Mouse (Mus musculus) limb, embryonic 12.5 days (tissue): Measurements from ENCODE around the gene Tktl2. TPM values are rescaled to one million over a fixed set of nuclear protein-coding genes. Genes with fewer than 3 reads are reported as not detected.

ENCODE experiments used
- ATAC-seq: fragments of 200-750 bp; cut with Nextera tagmentation; 2 replicates; pipeline ENCODE4 v1.8.0; 2017; ENCODE audit warnings: low read depth, moderate TSS enrichment; ENCODE audit not compliant: insufficient number of reproducible peaks, insufficient read depth, low FRiP score, low TSS enrichment
- H3K27ac ChIP-seq: fragments of 300-500 bp; sonication (generic); 2 replicates; pipeline ENCODE4 v1.5.1; 2016; ENCODE audit warnings: mild to moderate bottlenecking, moderate library complexity
- H3K27me3 ChIP-seq: fragments of 300-500 bp; sonication (generic); 2 replicates; pipeline ENCODE4 v1.6.1; 2016; ENCODE audit warnings: mild to moderate bottlenecking, moderate library complexity
- H3K36me3 ChIP-seq: fragments of 300-500 bp; sonication (generic); 2 replicates; pipeline ENCODE4 v1.6.1; 2016; ENCODE audit warnings: mild to moderate bottlenecking, moderate library complexity
- H3K4me1 ChIP-seq: fragments of 300-500 bp; sonication (generic); replicated peaks from 2 replicates; pipeline ENCODE4 v1.6.1; 2016
- H3K4me2 ChIP-seq: fragments of 300-500 bp; sonication (generic); 2 replicates; pipeline ENCODE4 v1.6.1; 2016; ENCODE audit warnings: mild to moderate bottlenecking, moderate library complexity
- H3K4me3 ChIP-seq: fragments of 300-500 bp; sonication (generic); replicated peaks from 2 replicates; pipeline ENCODE4 v1.5.1; 2016; ENCODE audit warnings: mild to moderate bottlenecking
- H3K9ac ChIP-seq: fragments of 300-500 bp; sonication (generic); replicated peaks from 2 replicates; pipeline ENCODE4 v1.6.1; 2016; ENCODE audit warnings: mild to moderate bottlenecking, moderate library complexity
- H3K9me3 ChIP-seq: fragments of 300-500 bp; sonication (generic); 2 replicates; pipeline ENCODE4 v1.6.1; 2016; ENCODE audit warnings: mild to moderate bottlenecking, moderate library complexity
- WGBS: fragments of 180-500 bp; shearing (Covaris S2); methylation state at CpG from one replicate; pipeline ENCODE4 v1.1.7; 2016; 5-methylcytosine and 5-hydroxymethylcytosine counted together
- polyA plus RNA-seq: library from polyadenylated mRNA; unstranded; fragments of >200 nt; fragmentation: Nextera tagmentation; extraction: Ambion mirVana; gene quantifications from 2 replicates; pipeline ENCODE4 v1.2.1, GENCODE M21; 2016

The Tktl2 gene
- not detected in 2 replicates for polyA plus RNA-seq

GRCm38 (mm10) chr8:66511537-66511936 is at the start of gene Tktl2:
Gene Tktl2, plus strand, starts transcription at chr8:66511756.
- no peak within 1 kb of the TSS for H3K27ac ChIP-seq
- H3K36me3 ChIP-seq = no peaks in the 10 kb centered on the region
- no peaks in the 10 kb centered on the region for H3K4me1 ChIP-seq
- WGBS = 95% methylated on average over 22 of the region's 22 CpGs
- H3K4me3 ChIP-seq = no peak within 1 kb of the TSS
- H3K4me2 ChIP-seq = no peak within 1 kb of the TSS
- ATAC-seq = no peak
- H3K27me3 ChIP-seq = no peaks in the 10 kb centered on the region
- H3K9me3 ChIP-seq = 0 out of 2 replicates have a peak, but pooled peaks cover 7% of the 10 kb centered on the region
- H3K9ac ChIP-seq = no peak within 1 kb of the TSS

GRCm38 (mm10) chr8:66469821-66470220 is 41.7 kb upstream of the Tktl2 start:
- no peaks in the 10 kb centered on the region for H3K4me1 ChIP-seq
- 81% methylated on average over 3 of the region's 3 CpGs for WGBS
- ATAC-seq = no peak
- no peak overlapping the region for H3K27ac ChIP-seq
- no peaks in the 10 kb centered on the region for H3K9me3 ChIP-seq
- peaks cover 5% of the 10 kb centered on the region for H3K36me3 ChIP-seq
- no peak overlapping the region for H3K4me3 ChIP-seq
- H3K4me2 ChIP-seq = no peak overlapping the region
- H3K9ac ChIP-seq = no peak overlapping the region
- no peaks in the 10 kb centered on the region for H3K27me3 ChIP-seq

- no peak overlapping the region for H3K27ac ChIP-seq
- no peaks in the 10 kb centered on the region for H3K27me3 ChIP-seq
- no peak overlapping the region for H3K9ac ChIP-seq
- H3K9me3 ChIP-seq = no peaks in the 10 kb centered on the region
- ATAC-seq = no peak
- H3K4me2 ChIP-seq = no peak overlapping the region
- 98% methylated on average over 3 of the region's 3 CpGs for WGBS
- no peaks in the 10 kb centered on the region for H3K4me1 ChIP-seq
- H3K36me3 ChIP-seq = peaks cover 64% of the 10 kb centered on the region
- no peak overlapping the region for H3K4me3 ChIP-seq
Measured at GRCm38 (mm10) chr8:66476880-66477279, 34.7 kb upstream of the Tktl2 start.

- Histone ChIP-seq H3K4me2 (peak within 1 kb of the TSS; percentile 65), H3K9me3 (no peaks in the 10 kb centered on the region), H3K27me3 (no peaks in the 10 kb centered on the region), H3K4me3 (peak within 1 kb of the TSS; percentile 90), H3K9ac (peak within 1 kb of the TSS; percentile 81), H3K36me3 (peaks cover 25% of the 10 kb centered on the region), H3K4me1 (peaks cover 5% of the 10 kb centered on the region; the same call in 1 of the 2 replicates), H3K27ac (peak within 1 kb of the TSS; percentile 75; the same call in 1 of the 2 replicates)
- WGBS = under 1% methylated on average over 45 of the region's 45 CpGs
- peak; percentile 90 for ATAC-seq
Measured at GRCm38 (mm10) chr8:66486084-66486763, 25.3 kb upstream of the Tktl2 start, which contains the start of gene Tma16. Gene Tma16, minus strand, starts transcription at chr8:66486530.

- Histone ChIP-seq H3K27me3 (no peaks in the 10 kb centered on the region), H3K27ac (no peak overlapping the region), H3K4me2 (no peak overlapping the region), H3K36me3 (peaks cover 5% of the 10 kb centered on the region; the same call in 1 of the 2 replicates), H3K9me3 (no peaks in the 10 kb centered on the region), H3K4me1 (peaks cover 5% of the 10 kb centered on the region; the same call in 1 of the 2 replicates), H3K4me3 (no peak overlapping the region), H3K9ac (no peak overlapping the region)
- WGBS = 47% methylated on average over 3 of the region's 3 CpGs
- ATAC-seq = no peak
Measured at GRCm38 (mm10) chr8:66488556-66488955, 23.0 kb upstream of the Tktl2 start.

- Histone ChIP-seq H3K36me3 (no peaks in the 10 kb centered on the region), H3K9me3 (no peaks in the 10 kb centered on the region), H3K4me3 (no peak overlapping the region), H3K4me2 (no peak overlapping the region), H3K27ac (no peak overlapping the region), H3K4me1 (no peaks in the 10 kb centered on the region), H3K27me3 (no peaks in the 10 kb centered on the region), H3K9ac (no peak overlapping the region)
- no peak for ATAC-seq
- WGBS = 89% methylated on average over 4 of the region's 4 CpGs
Measured at GRCm38 (mm10) chr8:66490624-66491023, 20.9 kb upstream of the Tktl2 start.

GRCm38 (mm10) chr8:66494496-66494895 is 17.1 kb upstream of the Tktl2 start:
- peaks cover 5% of the 10 kb centered on the region; the same call in 1 of the 2 replicates for H3K27me3 ChIP-seq
- no peaks in the 10 kb centered on the region for H3K9me3 ChIP-seq
- 79% methylated on average over 2 of the region's 2 CpGs for WGBS
- no peaks in the 10 kb centered on the region for H3K4me1 ChIP-seq
- H3K4me3 ChIP-seq = no peak overlapping the region
- no peak overlapping the region for H3K27ac ChIP-seq
- ATAC-seq = no peak
- H3K36me3 ChIP-seq = no peaks in the 10 kb centered on the region
- H3K9ac ChIP-seq = no peak overlapping the region
- H3K4me2 ChIP-seq = no peak overlapping the region

GRCm38 (mm10) chr8:66495726-66496125 is 15.8 kb upstream of the Tktl2 start:
- no peak overlapping the region for H3K27ac ChIP-seq
- ATAC-seq = no peak
- 9% methylated on average over 8 of the region's 8 CpGs for WGBS

GRCm38 (mm10) chr8:66496998-66497577 is 14.5 kb upstream of the Tktl2 start:
- Histone ChIP-seq H3K9me3 (no peaks in the 10 kb centered on the region), H3K4me3 (no peak overlapping the region), H3K4me2 (no peak overlapping the region), H3K27me3 (peaks cover 5% of the 10 kb centered on the region; the same call in 1 of the 2 replicates), H3K4me1 (no peaks in the 10 kb centered on the region), H3K9ac (no peak overlapping the region), H3K36me3 (no peaks in the 10 kb centered on the region), H3K27ac (no peak overlapping the region)
- no peak for ATAC-seq
- WGBS = 36% methylated on average over 4 of the region's 4 CpGs

More at GRCm38 (mm10) chr8:66495726-66496125, 15.8 kb upstream of the Tktl2 start:
- Histone ChIP-seq H3K4me3 (no peak overlapping the region), H3K27me3 (peaks cover 5% of the 10 kb centered on the region; the same call in 1 of the 2 replicates), H3K4me2 (no peak overlapping the region), H3K4me1 (no peaks in the 10 kb centered on the region), H3K9ac (no peak overlapping the region), H3K36me3 (no peaks in the 10 kb centered on the region), H3K9me3 (no peaks in the 10 kb centered on the region)

- Histone ChIP-seq H3K4me2 (no peak overlapping the region), H3K4me1 (no peaks in the 10 kb centered on the region), H3K9ac (no peak overlapping the region), H3K27ac (no peak overlapping the region), H3K4me3 (no peak overlapping the region), H3K27me3 (no peaks in the 10 kb centered on the region), H3K36me3 (no peaks in the 10 kb centered on the region), H3K9me3 (no peaks in the 10 kb centered on the region)
- no peak for ATAC-seq
- 80% methylated on average over 2 of the region's 2 CpGs for WGBS
Measured at GRCm38 (mm10) chr8:66503381-66503780, 8.2 kb upstream of the Tktl2 start.

GRCm38 (mm10) chr8:66519149-66519548 is 7.6 kb downstream of the Tktl2 start:
- H3K9me3 ChIP-seq = no peaks in the 10 kb centered on the region
- ATAC-seq = no peak
- WGBS = 78% methylated on average over 2 of the region's 2 CpGs

More at GRCm38 (mm10) chr8:66519149-66519548, 7.6 kb downstream of the Tktl2 start:
- H3K4me3 ChIP-seq = no peak overlapping the region
- H3K27ac ChIP-seq = no peak overlapping the region
- no peak overlapping the region for H3K4me2 ChIP-seq
- H3K9ac ChIP-seq = no peak overlapping the region
- H3K36me3 ChIP-seq = no peaks in the 10 kb centered on the region
- H3K4me1 ChIP-seq = no peaks in the 10 kb centered on the region
- H3K27me3 ChIP-seq = no peaks in the 10 kb centered on the region
